Mouse (Mus musculus) forebrain, embryonic 11.5 days (tissue): ENCODE measurements around the gene Golgb1. TPM values are rescaled to one million over a fixed set of nuclear protein-coding genes. Genes with fewer than 3 reads are reported as not detected.
A peak's percentile ranks its signal among the peaks of the same experiment; 100 is the strongest.
"Not testable (repeated sequence)": the region's sequence is repeated elsewhere in the genome, so short reads cannot be mapped to it uniquely, and the experiment has no call there.

ENCODE experiments used
- ATAC-seq: fragments of 200-750 bp; cut with Nextera tagmentation; replicated peaks from 2 replicates; pipeline ENCODE4 v1.8.0; 2017; ENCODE audit warnings: moderate TSS enrichment; ENCODE audit not compliant: low FRiP score
- DNase-seq: peaks from one replicate; pipeline ENCODE4 v3.0.0-alpha.2; 2017; ENCODE audit warnings: low spot score
- H3K27ac ChIP-seq: fragments of 300-500 bp; sonication (generic); 2 replicates; pipeline ENCODE4 v1.5.1; 2014; ENCODE audit warnings: low read depth, low read length
- H3K27me3 ChIP-seq: fragments of 300-500 bp; sonication (generic); 2 replicates; pipeline ENCODE4 v1.6.1; 2014; ENCODE audit warnings: mild to moderate bottlenecking, low read length, mixed read lengths; ENCODE audit not compliant: control insufficient read depth, insufficient read depth
- H3K36me3 ChIP-seq: fragments of 300-500 bp; sonication (generic); 2 replicates; pipeline ENCODE4 v1.6.1; 2014; ENCODE audit warnings: mild to moderate bottlenecking, low read length, moderate library complexity, mixed read lengths; ENCODE audit not compliant: control insufficient read depth, insufficient read depth
- H3K4me1 ChIP-seq: fragments of 300-500 bp; sonication (generic); replicated peaks from 2 replicates; pipeline ENCODE4 v1.6.1; 2014; ENCODE audit warnings: low read length, mixed read lengths; ENCODE audit not compliant: control insufficient read depth, insufficient read depth
- H3K4me2 ChIP-seq: fragments of 300-500 bp; sonication (generic); 2 replicates; pipeline ENCODE4 v1.6.1; 2014; ENCODE audit warnings: low read depth, mild to moderate bottlenecking, low read length, moderate library complexity, mixed read lengths; ENCODE audit not compliant: severe bottlenecking
- H3K4me3 ChIP-seq: fragments of 300-500 bp; sonication (generic); 2 replicates; pipeline ENCODE4 v1.5.1; 2014; ENCODE audit warnings: low read depth, low read length
- H3K9ac ChIP-seq: fragments of 300-500 bp; sonication (generic); 2 replicates; pipeline ENCODE4 v1.6.1; 2014; ENCODE audit warnings: low read length
- H3K9me3 ChIP-seq: fragments of 300-500 bp; sonication (generic); 2 replicates; pipeline ENCODE4 v1.6.1; 2016; ENCODE audit warnings: low read length, mixed read lengths; ENCODE audit not compliant: control insufficient read depth
- WGBS: fragments of 180-500 bp; shearing (Covaris S2); extraction: QIAGEN DNeasy Blood & Tissue Kit; methylation state at CpG from one replicate; pipeline ENCODE4 v1.1.7; 2014; 5-methylcytosine and 5-hydroxymethylcytosine counted together
- polyA plus RNA-seq: library from polyadenylated mRNA; unstranded; fragments of >200 nt; fragmentation: Nextera tagmentation; extraction: Ambion mirVana; gene quantifications from 2 replicates; pipeline ENCODE4 v1.2.1, GENCODE M21; 2014

Golgb1 gene
- 74.2 and 78.2 TPM in 2 replicates for polyA plus RNA-seq

GRCm38 (mm10) chr16:36874583-36875275 lies at the start of gene Golgb1, which contains the start of gene Eaf2:
Gene Golgb1, plus strand, starts transcription at chr16:36875140.
Gene Eaf2, minus strand, starts transcription at chr16:36875003.
- ATAC-seq = peak; percentile 100
- Histone ChIP-seq H3K9me3 (no peaks in the 10 kb centered on the region), H3K4me2 (peak within 1 kb of the TSS; percentile 73), H3K4me3 (peak within 1 kb of the TSS; percentile 91), H3K27me3 (no peaks in the 10 kb centered on the region), H3K36me3 (no peaks in the 10 kb centered on the region; the same call in 1 of the 2 replicates), H3K27ac (peak within 1 kb of the TSS; percentile 50), H3K4me1 (no peaks in the 10 kb centered on the region; the same call in 1 of the 2 replicates), H3K9ac (peak within 1 kb of the TSS; percentile 72)
- peak; percentile 95 for DNase-seq
- WGBS = under 1% methylated on average over 43 of the region's 43 CpGs

GRCm38 (mm10) chr16:36827611-36828053 lies 47.3 kb upstream of the Golgb1 start:
- Histone ChIP-seq H3K4me3 (peak overlapping the region; percentile 81), H3K9me3 (no peaks in the 10 kb centered on the region), H3K4me2 (peak overlapping the region; percentile 78), H3K27me3 (no peaks in the 10 kb centered on the region), H3K27ac (no peak overlapping the region), H3K9ac (peak overlapping the region; percentile 25), H3K36me3 (no peaks in the 10 kb centered on the region), H3K4me1 (no peaks in the 10 kb centered on the region)
- DNase-seq (no peak), ATAC-seq (no peak; the same call in 1 of the 2 replicates)
- WGBS = 3% methylated on average over 11 of the region's 11 CpGs

- Histone ChIP-seq H3K36me3 (no peaks in the 10 kb centered on the region), H3K27me3 (no peaks in the 10 kb centered on the region), H3K9ac (peak within 1 kb of the TSS; percentile 95), H3K4me1 (no peaks in the 10 kb centered on the region), H3K4me3 (peak within 1 kb of the TSS; percentile 81), H3K9me3 (no peaks in the 10 kb centered on the region), H3K4me2 (peak within 1 kb of the TSS; percentile 78), H3K27ac (peak within 1 kb of the TSS; percentile 57; the same call in 1 of the 2 replicates)
- 1% methylated on average over 64 of the region's 64 CpGs for WGBS
- ATAC-seq (peak; percentile 99), DNase-seq (peak; percentile 96)
Measured at GRCm38 (mm10) chr16:36828054-36828786, 46.7 kb upstream of the Golgb1 start, which contains the start of gene Iqcb1. Gene Iqcb1, plus strand, starts transcription at chr16:36828385.

GRCm38 (mm10) chr16:36828820-36829219 lies 46.1 kb upstream of the Golgb1 start:
- no peak overlapping the region for H3K27ac ChIP-seq
- 4% methylated on average over 11 of the region's 11 CpGs for WGBS
- ATAC-seq (peak; percentile 57), DNase-seq (peak; percentile 53)
- H3K9ac ChIP-seq = peak overlapping the region; percentile 95
- no peaks in the 10 kb centered on the region for H3K36me3 ChIP-seq
- peak overlapping the region; percentile 81 for H3K4me3 ChIP-seq
- H3K9me3 ChIP-seq = no peaks in the 10 kb centered on the region
- no peaks in the 10 kb centered on the region for H3K4me1 ChIP-seq
- H3K4me2 ChIP-seq = peak overlapping the region; percentile 78
- H3K27me3 ChIP-seq = no peaks in the 10 kb centered on the region

- H3K4me3 ChIP-seq, H3K27me3 ChIP-seq, DNase-seq, H3K9ac ChIP-seq, H3K36me3 ChIP-seq, H3K27ac ChIP-seq, H3K4me2 ChIP-seq, H3K4me1 ChIP-seq, H3K9me3 ChIP-seq, ATAC-seq: not testable (repeated sequence)
- WGBS = 89% methylated on average over 1 of the region's 1 CpGs
Measured at GRCm38 (mm10) chr16:36846894-36847293, 28.0 kb upstream of the Golgb1 start.

- Histone ChIP-seq H3K4me3 (no peak overlapping the region), H3K9ac (no peak overlapping the region), H3K4me1 (no peaks in the 10 kb centered on the region), H3K36me3 (no peaks in the 10 kb centered on the region; the same call in 1 of the 2 replicates), H3K27me3 (no peaks in the 10 kb centered on the region), H3K27ac (no peak overlapping the region), H3K9me3 (no peaks in the 10 kb centered on the region), H3K4me2 (no peak overlapping the region)
- 93% methylated on average over 3 of the region's 3 CpGs for WGBS
- ATAC-seq = no peak
- DNase-seq = no peak
Measured at GRCm38 (mm10) chr16:36851202-36851601, 23.7 kb upstream of the Golgb1 start.

GRCm38 (mm10) chr16:36863585-36863984 lies 11.4 kb upstream of the Golgb1 start:
- Histone ChIP-seq H3K27ac (no peak overlapping the region), H3K9ac (no peak overlapping the region), H3K4me2 (no peak overlapping the region), H3K4me3 (no peak overlapping the region), H3K4me1 (no peaks in the 10 kb centered on the region), H3K27me3 (no peaks in the 10 kb centered on the region), H3K36me3 (peaks cover 4% of the 10 kb centered on the region; the same call in 1 of the 2 replicates), H3K9me3 (no peaks in the 10 kb centered on the region)
- DNase-seq (no peak), ATAC-seq (no peak)
- WGBS = 93% methylated on average over 3 of the region's 3 CpGs

- Histone ChIP-seq H3K4me1 (no peaks in the 10 kb centered on the region), H3K9me3 (no peaks in the 10 kb centered on the region), H3K9ac (no peak overlapping the region), H3K36me3 (peaks cover 6% of the 10 kb centered on the region; the same call in 1 of the 2 replicates), H3K4me3 (no peak overlapping the region), H3K27me3 (no peaks in the 10 kb centered on the region), H3K27ac (no peak overlapping the region), H3K4me2 (no peak overlapping the region)
- ATAC-seq (no peak), DNase-seq (no peak)
- WGBS = 96% methylated on average over 2 of the region's 2 CpGs
Measured at GRCm38 (mm10) chr16:36869442-36869841, 5.5 kb upstream of the Golgb1 start.
